Mouse (Mus musculus) gastrocnemius, adult 2 months (tissue): ENCODE results near the gene Hrct1. TPM values are rescaled to one million over a fixed set of nuclear protein-coding genes. Genes with fewer than 3 reads are reported as not detected.

Experiments
- DNase-seq: peaks from one replicate; pipeline ENCODE4 v3.0.0; 2022
- H3K27ac ChIP-seq: fragments of 200-600 bp; 2 replicates; pipeline ENCODE4 v1.8.1; 2022; ENCODE audit warnings: mild to moderate bottlenecking
- H3K4me3 ChIP-seq: fragments of 200-600 bp; 2 replicates; pipeline ENCODE4 v1.8.1; 2022; ENCODE audit warnings: mild to moderate bottlenecking, moderate library complexity
- CTCF ChIP-seq: fragments of 200-600 bp; IDR thresholded peaks from 2 replicates; pipeline ENCODE4 v1.8.1; 2022; ENCODE audit warnings: antibody characterized with exemption, mild to moderate bottlenecking, moderate library complexity
- intact Hi-C: fragments of 180-260 bp; cut with DNase I; formaldehyde crosslinking; loops from one replicate; pipeline ENCODE4 v1.15.1; 2025
- long read RNA-seq, 2 experiments: library from polyadenylated mRNA; stranded (forward); transcript quantifications; one replicate each; pipeline ENCODE4 v2.0.0; 2021
- total RNA-seq, 2 experiments: library from RNA; stranded (reverse); gene quantifications; 2 replicates each; pipeline ENCODE4 v1.2.3; 2021

Gene Hrct1
- total RNA-seq, result 1 to 10 TPM; 1.1 to 2.4 TPM
- long read RNA-seq, experiment 1, transcript Hrct1-201 (1 exons, 1,452 nt), result major isoform, 9 of 9 reads
- long read RNA-seq, experiment 1, partial matches to known transcripts, result 0 of 9 reads
- long read RNA-seq, experiment 1, other reads (novel, unspliced or antisense), result 0 of 9 reads
- long read RNA-seq, experiment 2, transcript Hrct1-201 (1 exons, 1,452 nt), result major isoform, 13 of 13 reads
- long read RNA-seq, experiment 2, partial matches to known transcripts, result 0 of 13 reads
- long read RNA-seq, experiment 2, other reads (novel, unspliced or antisense), result 0 of 13 reads

GRCm38 (mm10) chr4:43726995-43727394 lies at the start of gene Hrct1:
Gene Hrct1, plus strand, starts transcription at chr4:43727188.
- intact Hi-C loops, result loop anchor here (5.0 kb wide), 1 partner anchor 135 kb away; no protein-coding TSS in a partner anchor
- peak within 1 kb of the TSS; percentile 60 for H3K4me3 ChIP-seq
- TF ChIP-seq CTCF, result no peak
- DNase-seq, result peak; percentile 87
- H3K27ac ChIP-seq, result peak within 1 kb of the TSS; percentile 95

GRCm38 (mm10) chr4:43678541-43678940 lies 48.4 kb upstream of the Hrct1 start:
- DNase-seq, result no peak
- Histone ChIP-seq H3K4me3 (no peak overlapping the region), H3K27ac (peak overlapping the region; percentile 75; the same call in 1 of the 2 replicates)
- intact Hi-C loops, result no loop called here
- no peak for TF ChIP-seq CTCF

- H3K27ac ChIP-seq, result peak overlapping the region; percentile 75
- TF ChIP-seq CTCF, result no peak
- peak; percentile 84 for DNase-seq
- intact Hi-C loops, result no loop called here
- no peak overlapping the region for H3K4me3 ChIP-seq
Measured at GRCm38 (mm10) chr4:43679416-43680043, 47.5 kb upstream of the Hrct1 start.

GRCm38 (mm10) chr4:43690021-43690420 lies 37.0 kb upstream of the Hrct1 start:
- TF ChIP-seq CTCF, result no peak
- intact Hi-C loops, result no loop called here

GRCm38 (mm10) chr4:43691026-43691425 lies 36.0 kb upstream of the Hrct1 start:
- TF ChIP-seq CTCF, result no peak
- no peak overlapping the region for H3K4me3 ChIP-seq
- intact Hi-C loops, result no loop called here

More at GRCm38 (mm10) chr4:43690021-43690420, 37.0 kb upstream of the Hrct1 start:
- no peak overlapping the region for H3K4me3 ChIP-seq
- DNase-seq, result no peak
- H3K27ac ChIP-seq, result no peak overlapping the region

GRCm38 (mm10) chr4:43693806-43694241 lies 33.2 kb upstream of the Hrct1 start:
- Histone ChIP-seq H3K4me3 (no peak overlapping the region), H3K27ac (0 out of 2 replicates have a peak overlapping the region, but pooled peaks have one; percentile 6)
- intact Hi-C loops, result no loop called here
- TF ChIP-seq CTCF, result no peak
- peak; percentile 45 for DNase-seq

More at GRCm38 (mm10) chr4:43691026-43691425, 36.0 kb upstream of the Hrct1 start:
- H3K27ac ChIP-seq, result no peak overlapping the region
- DNase-seq, result no peak

- no peak overlapping the region for H3K4me3 ChIP-seq
- intact Hi-C loops, result no loop called here
- H3K27ac ChIP-seq, result peak overlapping the region; percentile 16; the same call in 1 of the 2 replicates
- TF ChIP-seq CTCF, result no peak
- no peak for DNase-seq
Measured at GRCm38 (mm10) chr4:43694439-43695248, 32.3 kb upstream of the Hrct1 start.

- no peak for TF ChIP-seq CTCF
- peak overlapping the region; percentile 46 for H3K27ac ChIP-seq
- intact Hi-C loops, result no loop called here
- peak; percentile 76 for DNase-seq
- H3K4me3 ChIP-seq, result no peak overlapping the region
Measured at GRCm38 (mm10) chr4:43695249-43695671, 31.7 kb upstream of the Hrct1 start.

- H3K4me3 ChIP-seq, result no peak overlapping the region
- intact Hi-C loops, result no loop called here
- DNase-seq, result no peak
- no peak for TF ChIP-seq CTCF
- H3K27ac ChIP-seq, result no peak overlapping the region
Measured at GRCm38 (mm10) chr4:43696561-43696960, 30.4 kb upstream of the Hrct1 start.

- H3K27ac ChIP-seq, result no peak within 1 kb of the TSS
- no peak for TF ChIP-seq CTCF
- no peak for DNase-seq
Measured at GRCm38 (mm10) chr4:43700707-43701106, 26.3 kb upstream of the Hrct1 start, which contains the start of gene Olfr70. Gene Olfr70, minus strand, starts transcription at chr4:43700807.

GRCm38 (mm10) chr4:43703439-43703838 lies 23.5 kb upstream of the Hrct1 start:
- intact Hi-C loops, result no loop called here
- no peak overlapping the region for H3K27ac ChIP-seq
- H3K4me3 ChIP-seq, result no peak overlapping the region
- peak; percentile 10; the same call in 1 of the 2 replicates for TF ChIP-seq CTCF
- DNase-seq, result no peak

More at GRCm38 (mm10) chr4:43700707-43701106, 26.3 kb upstream of the Hrct1 start, which contains the start of gene Olfr70:
- intact Hi-C loops, result no loop called here
- no peak within 1 kb of the TSS for H3K4me3 ChIP-seq

GRCm38 (mm10) chr4:43703851-43704250 lies 23.1 kb upstream of the Hrct1 start:
- DNase-seq, result no peak

More at GRCm38 (mm10) chr4:43703851-43704250, 23.1 kb upstream of the Hrct1 start:
- Histone ChIP-seq H3K4me3 (no peak overlapping the region), H3K27ac (no peak overlapping the region)
- intact Hi-C loops, result no loop called here
- no peak for TF ChIP-seq CTCF
